Mouse (Mus musculus) mesoderm, embryonic 11.5 days (tissue): Measurements from ENCODE around the gene Tnk2.

Experiments used
- DNase-seq: peaks from one replicate; pipeline ENCODE4 v3.0.0-alpha.2; 2012; ENCODE audit warnings: low read depth, low spot score

Gene Tnk2

DNA sequence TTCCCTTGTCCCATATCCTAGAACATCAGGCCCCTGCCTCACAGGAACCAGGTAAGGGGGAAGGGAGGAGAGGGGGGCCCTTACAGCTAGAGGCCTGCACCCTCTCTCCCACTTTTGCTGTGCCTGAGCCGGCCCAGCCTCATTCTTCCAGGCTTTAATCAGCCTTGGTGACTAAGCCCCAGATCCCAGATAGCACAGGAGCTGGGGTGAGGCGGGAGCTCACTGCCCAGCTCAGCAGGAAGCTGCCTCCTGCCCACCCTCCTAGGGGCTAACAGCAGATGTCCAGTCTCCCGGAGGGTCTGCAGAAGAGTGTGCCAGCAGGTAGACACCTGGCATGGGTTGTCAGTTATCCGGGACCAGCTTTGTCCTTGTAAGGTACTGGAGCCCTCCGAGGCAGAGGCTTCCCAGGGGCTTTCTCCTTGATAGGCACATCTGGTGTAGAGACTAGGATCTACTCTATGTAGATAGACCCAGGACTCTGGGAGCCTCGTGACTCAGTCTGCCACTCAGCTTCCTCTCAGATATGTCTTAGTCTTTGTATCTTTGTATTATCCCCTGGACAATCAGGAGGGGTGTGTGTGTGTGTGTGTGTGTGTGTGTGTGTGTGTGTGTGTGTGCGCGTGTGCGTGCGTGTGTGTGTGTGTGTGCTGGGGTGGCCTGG, 33.5 kb downstream of the Tnk2 start:
- no peak for DNase-seq

DNA sequence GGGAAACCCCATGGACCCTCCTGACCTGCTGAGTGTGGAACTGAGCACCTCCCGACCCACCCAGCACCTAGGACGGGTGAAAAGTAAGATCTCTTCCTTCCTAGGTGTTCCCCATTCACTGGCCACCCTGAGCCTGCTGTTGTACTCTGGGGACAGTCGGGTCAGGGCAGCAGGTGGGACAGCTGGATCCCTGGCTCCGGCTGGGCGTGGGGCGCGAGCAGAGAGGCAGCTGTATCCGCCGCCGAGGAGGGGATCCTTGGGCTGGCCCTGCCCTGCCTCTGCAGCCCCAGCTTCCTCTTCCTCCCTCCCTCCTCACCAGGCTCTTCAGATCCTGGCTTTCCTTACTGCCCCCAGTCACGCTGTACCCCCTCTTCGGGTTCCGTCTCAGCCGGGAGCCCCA, 34.2 kb downstream of the Tnk2 start:
- no peak for DNase-seq

DNA sequence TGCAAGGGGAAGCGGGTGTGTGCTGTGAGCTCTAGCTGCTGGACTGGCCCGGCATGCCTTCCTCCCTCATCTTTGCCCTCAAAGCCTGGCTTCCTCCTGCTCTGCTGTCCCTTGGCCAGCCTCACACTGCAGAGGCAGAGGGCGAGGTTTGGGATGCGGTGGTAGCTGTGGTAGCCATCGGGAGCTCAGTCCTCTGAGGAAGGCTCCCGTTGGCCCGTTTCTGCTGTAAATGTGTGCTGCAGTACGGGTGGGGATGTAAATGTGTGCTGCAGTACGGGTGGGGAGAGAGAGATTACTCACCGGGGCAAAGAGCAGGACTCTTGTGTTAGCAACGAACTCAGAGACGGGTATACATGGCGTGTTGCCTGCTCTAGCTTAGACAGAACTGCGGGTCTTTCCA, 35.1 kb downstream of the Tnk2 start:
- no peak for DNase-seq

DNA sequence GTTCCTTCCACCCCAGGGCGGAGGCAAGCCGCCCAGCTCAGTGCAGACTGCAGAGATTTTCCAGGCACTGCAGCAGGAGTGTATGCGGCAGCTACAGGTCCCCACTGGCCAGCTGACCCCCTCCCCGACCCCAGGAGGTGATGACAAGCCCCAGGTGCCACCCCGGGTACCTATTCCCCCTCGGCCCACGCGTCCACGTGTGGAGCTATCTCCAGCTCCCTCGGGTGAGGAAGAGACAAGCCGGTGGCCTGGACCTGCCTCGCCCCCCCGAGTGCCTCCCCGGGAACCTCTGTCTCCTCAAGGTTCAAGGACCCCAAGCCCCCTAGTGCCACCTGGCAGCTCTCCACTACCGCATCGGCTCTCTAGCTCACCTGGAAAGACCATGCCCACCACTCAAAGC, 36.3 kb downstream of the Tnk2 start:
- DNase-seq: no peak

DNA sequence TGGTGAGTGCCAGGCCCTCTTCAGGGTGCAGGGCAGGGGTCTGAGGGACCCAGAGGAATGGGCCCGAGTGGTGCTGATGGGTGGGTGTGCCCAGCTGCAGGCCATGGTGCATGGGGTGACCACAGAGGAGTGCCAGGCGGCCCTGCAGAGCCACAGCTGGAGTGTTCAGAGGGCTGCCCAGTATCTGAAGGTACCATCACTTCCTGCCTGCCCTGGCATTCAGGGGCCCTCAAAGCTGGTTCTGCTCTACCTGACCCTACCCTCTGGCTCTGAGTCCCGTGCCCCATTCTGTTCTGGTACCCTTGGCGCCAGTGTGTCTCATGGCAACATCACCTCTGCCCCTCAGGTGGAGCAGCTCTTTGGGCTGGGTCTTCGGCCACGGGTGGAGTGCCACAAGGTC, 37.1 kb downstream of the Tnk2 start:
- DNase-seq: no peak

DNA sequence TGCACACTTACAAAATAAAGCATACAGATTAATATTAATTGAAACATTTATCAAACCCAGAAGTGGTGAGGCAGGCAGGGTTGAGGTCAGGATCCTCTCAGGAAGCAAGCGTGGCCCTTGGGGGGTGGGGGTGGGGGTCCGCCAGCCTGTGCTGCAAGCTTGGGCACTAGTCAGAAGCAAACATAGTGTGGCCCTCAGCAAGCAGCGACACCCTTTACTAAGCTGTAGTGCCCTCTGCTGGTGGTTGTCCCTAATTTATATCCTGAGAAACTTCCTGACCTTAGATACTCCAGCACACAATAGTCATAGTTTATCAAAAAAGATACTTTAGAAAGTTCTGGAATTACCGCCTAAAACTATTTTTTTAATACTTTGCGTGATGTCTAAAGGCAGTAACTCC, 38.5 kb downstream of the Tnk2 start:
- DNase-seq: peak; percentile 74

DNA sequence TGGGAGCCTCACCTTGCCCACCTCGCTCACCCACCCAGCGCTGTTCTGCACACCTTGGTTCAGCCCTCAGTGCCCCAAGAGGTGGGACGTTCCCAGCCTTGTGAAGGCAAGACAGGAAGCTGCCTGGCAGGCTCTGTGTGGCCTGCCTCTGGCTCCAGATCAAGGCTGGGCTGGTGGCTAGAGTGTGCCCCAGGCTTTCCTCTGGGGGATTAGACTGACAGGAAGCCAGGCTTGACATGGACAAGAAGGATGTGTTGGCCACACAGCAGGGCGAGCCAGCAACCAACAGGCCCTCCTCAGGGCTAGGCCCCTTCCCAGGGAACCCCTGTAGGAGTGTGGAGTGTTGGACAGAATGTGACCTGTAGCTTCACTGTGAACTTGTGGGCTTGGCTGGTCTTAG, 39.2 kb downstream of the Tnk2 start:
- DNase-seq: no peak

DNA sequence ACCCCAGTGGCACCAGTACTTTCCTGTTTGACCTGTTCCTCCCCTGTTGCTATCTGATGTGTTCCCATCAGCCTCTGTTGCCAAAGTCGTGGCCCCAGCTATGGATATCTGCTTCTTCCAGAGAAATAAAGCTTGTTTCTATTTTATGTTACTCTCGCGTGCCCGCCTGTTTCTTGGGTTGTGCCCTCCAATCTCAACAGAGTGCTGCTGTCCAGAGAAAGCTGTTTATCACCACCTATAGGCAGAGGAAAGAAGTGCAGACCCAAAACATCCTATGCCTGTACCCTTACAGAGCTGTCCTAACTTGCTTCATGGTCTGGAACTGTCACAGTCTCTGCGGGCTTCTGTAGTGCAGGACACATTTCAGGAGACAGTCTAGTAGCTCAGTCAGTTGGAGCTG, 39.7 kb downstream of the Tnk2 start:
- peak; percentile 50 for DNase-seq

DNA sequence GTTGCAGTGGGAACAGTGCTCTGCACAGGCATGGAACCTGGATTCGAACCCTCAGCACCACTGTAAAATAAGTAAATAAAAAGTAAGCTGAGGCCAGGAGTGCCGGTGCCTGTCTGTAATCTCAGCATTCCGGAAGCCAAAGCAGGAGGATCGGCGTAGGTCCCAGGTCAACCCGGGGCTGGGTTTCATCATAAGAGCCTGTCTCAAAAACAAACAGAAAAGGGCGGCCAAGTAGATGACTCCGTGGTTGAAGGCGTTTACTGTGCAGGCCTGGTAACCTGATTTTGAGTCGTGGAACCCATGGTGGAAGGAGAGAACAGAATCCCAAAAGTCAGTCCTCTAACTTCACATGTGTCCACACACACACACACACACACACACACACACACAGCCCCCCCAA, 41.7 kb downstream of the Tnk2 start:
- no peak for DNase-seq

DNA sequence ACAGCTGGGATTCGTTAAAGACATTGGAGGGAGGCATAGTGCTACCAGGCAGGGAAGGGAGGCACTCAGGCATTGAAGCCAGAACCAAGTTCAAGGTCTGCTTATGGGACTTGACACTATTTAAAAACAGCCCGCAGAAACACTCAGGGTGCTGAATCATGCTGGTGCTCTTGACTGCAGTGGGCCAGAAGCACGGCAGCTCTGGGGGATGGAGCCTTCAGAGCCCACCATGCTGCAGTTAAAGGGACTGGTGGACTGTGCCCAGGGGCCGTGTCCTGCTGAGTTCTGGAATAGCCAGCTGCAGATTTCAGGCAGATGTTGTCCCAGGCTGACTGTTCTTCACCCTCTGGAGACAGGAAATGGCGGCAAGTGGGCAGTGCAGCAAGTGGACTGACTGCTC, 42.3 kb downstream of the Tnk2 start:
- no peak for DNase-seq

DNA sequence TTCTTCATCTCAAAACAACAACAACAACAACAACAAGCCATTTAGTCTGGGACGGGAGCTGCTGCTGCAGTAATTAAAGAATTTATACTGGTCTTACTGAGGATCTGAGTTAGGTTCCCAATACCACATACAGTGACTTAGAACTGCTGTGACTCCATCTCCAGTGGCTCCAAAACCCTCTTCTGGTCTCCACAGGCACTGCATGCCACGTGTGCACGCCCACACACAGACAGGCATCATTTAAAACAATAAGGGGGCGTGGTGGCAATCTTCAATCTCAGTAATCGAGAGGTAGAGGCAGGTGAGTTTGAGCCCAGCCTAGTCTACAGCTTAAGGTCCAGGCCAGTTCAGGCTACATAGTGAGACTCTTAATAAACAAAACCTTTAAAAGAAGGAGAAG, 43.5 kb downstream of the Tnk2 start:
- no peak for DNase-seq

DNA sequence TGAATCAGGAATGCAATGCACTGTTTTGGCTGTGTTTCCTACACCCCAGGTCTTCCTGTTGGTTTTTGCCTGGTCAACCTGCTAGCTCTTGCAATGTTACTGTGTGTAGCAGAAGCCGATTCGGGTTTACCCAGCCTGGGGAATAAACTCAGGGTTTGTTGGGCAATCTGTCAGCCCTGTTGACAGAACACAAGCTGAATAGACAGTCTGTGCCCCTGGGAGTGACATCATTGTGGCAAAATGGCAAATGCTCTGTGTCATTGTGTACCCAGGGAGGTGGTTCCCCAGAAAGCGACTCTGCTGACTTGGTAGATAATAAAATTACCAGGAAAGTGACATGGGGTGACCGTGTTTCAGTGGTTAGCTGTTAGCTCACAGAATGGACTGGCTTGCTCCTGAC, 45.1 kb downstream of the Tnk2 start:
- DNase-seq: no peak

DNA sequence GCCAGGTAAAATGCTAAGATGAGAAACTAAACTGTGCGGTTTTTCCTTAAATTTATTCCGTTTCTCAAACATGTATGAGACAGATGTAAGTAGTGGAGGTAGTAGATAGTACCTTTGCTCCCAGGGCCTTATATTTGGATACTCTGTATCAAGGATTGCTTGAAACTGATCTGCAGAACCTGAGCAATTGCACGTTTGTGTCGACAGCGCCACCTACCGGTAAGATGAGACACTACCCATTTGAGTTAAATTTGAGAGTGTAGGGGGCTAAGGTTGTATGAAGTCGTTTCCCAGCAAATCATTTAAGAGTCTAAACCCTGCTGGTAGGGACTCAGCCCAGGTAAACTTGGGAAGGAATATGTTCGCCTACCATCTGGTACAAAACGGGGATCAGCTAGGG, 45.8 kb downstream of the Tnk2 start:
- DNase-seq: peak; percentile 80

DNA sequence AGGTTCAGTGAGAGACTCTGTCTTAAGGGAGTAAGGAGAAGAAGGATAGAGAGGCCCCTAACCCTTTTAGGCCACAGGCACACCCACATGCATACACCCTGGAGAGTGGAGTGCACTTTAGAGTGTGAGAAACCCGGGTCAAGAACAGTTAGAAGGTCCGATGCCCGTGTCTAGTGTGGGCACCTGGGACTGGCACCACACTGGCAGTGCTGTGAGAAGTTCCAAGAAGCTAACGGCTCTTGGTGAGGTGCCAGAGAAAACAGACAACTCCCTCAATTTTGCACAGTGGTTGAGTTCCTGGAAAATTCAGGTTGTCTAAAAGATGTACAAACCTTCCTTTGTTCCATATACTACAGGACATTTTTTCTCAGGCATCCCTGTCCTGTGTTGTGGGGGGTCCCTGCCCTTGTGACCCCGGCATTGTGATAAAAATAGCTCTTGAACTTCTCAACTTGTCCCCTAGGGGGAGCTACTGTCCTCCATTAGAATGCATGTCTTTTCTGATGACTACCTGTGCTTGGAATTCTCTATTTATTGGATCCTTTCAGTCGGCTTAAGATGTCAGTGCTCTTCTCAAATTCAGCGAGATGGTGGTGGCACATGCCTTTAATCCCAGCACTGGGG, 53.3 kb downstream of the Tnk2 start:
- peak; percentile 76 for DNase-seq

DNA sequence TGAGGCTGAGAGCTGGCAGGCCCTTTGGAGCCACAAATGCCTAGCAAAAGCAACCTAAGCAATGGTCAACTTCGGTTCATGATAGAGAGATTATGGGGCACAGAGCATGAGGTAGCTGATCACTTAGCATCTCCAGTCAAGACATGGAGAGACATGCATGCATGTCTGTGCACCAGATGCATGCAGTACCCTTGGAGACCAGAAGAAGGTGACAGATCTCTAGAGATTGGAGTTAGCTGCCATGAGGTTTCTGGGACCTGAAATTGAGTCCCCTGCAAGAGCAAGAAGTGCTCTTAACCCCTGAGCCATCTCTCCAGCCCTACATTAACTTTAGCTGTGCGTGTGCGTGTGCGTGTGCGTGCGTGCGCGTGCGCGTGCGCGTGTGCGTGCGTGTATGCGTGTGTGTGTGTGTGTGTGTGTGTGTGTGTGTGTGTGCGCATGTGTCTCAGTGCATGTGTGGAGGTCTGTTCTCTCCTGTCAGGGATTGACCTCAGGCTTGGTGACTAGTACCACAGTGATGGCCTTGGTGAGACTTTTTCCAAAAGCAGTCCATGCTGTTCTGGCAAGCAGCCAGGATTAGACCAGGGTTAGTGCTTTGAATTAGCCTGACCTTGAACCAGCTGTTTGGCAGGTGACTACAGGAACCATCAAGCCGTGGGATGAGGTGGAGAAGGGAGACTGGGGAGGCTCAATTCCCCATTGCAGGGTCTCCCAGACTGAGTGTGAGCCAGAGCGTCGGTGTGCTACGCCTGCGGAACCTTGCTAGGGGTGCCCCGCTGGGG, 54.2 kb downstream of the Tnk2 start:
- DNase-seq: no peak

DNA sequence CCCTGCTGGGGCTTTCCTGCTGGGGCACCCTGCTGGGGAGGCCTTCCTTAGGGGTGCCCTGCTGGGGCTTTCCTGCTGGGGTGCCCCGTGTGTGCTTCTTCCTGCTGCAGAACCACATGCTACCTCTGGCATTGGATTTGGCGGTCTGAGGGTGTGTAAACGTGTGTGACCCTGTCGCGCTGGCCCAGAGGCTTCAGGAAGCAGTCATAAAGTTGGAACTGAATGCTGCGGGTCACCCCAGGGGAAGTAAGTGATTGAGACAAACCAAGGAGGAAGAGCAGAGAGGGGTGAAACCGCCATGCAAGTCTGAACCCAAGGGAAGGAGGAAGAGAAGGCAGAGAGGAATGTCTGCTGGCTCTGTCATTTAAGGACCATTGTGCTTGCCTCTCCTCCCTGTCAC, 54.9 kb downstream of the Tnk2 start:
- DNase-seq: no peak

DNA sequence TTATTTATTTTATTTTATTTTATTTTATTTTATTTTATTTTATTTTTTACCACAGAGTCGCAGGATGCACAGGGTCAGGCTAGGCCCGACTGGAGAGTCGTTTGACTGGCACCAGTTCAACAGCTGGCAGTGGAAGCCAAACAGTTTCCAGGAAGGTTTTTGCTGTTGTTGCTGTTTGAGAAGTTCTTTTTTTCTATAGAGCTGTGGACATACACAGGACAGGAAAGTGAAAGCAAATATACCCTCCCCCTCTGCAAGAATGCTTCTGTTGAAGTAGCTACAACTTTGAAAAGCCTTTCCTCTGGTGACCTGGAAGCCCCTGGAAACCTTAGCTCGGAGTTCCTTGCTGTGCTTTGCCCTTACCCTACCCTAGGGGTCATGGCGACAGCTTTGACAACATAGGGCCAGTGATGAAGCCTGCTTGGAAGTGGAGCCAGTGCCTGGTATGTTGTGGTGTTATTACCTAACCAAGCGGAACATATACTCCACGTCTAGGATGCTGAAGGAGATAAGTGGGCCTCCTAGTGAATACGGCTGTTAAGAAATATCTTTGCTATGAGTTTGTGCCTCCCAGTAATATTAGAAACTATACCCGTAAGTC, 59.7 kb downstream of the Tnk2 start:
- no peak for DNase-seq

DNA sequence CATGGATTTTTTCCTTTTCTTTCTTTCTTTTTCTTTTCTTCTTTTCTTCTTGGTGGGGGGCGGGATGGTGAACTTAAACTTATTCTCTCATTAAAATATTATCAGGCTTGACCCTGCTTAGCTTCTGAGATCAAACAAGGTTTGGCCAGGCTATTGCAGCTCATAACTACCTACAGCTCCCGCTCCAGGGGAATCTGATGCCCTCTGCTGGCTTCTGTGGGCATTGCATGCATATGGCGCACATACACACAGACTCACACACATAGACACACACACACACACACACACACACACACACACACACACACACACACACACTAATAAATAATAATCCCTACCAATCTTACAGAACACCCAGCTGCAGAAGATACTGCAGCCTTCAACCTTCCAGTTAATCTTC, 61.9 kb downstream of the Tnk2 start:
- DNase-seq: no peak

DNA sequence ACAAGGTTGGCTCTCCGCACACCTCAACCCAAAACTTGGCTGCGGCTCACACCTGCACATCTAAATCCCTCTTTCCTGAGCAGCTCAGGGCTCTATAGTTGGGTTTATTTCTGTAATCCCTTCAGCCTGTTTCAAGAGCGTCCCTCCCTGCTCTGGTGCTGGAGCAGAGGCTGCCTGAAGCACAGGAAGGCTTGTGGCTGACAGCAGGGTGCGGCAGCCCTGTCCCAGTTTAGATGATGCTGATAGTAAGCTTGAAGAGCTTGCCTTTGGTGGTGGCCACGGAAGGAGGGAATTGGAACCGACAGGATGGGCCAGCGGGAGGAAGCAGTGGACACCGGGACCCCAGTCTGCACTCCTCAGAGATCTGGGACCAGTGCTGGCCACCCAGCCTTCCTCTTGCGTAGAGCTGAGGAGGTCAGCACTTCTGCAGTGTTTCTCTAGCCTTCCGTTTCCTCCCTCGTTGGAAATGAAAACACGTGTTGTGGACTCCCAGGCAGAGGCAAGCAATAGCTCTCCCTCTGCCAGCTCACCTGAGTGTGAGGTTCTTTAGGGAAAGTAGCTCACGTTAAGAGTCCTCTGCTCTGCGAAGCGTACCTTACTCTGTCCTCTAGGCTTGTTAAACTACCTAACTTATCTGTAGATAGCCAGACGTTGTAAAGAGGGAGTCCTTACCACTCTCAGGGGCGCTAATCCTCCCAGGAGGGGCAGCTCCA, 63.6 kb downstream of the Tnk2 start:
- DNase-seq: no peak

DNA sequence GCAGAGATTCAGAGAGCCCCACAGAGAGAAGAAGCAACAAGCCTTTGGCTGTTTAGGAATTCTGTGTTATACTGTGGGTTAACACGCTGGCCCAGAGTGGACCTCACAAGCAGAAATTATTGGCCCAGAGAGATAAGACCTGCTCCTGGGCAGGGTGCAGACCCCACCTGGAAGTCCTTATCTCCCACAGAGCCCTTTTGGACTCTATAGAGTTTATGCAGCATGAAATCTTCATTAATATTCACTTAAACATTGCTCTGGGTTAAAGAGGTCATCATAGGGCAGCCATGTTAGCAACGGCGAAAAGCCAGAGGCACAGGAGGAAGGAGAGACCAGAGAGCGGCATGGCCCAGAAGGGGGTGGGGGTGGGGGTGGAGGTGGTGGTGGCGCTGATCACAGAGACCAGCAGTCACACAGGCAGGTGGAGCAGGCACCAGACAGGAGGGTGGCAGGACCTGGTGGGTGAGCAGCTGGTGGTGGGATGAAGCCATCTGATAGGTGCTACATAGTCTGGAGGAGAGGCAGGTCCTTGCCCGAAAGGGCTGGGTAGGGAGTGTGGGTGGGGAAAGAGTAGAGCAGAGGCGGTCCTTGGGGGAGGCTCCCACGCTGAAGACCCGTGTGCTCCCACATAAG, 64.3 kb downstream of the Tnk2 start:
- DNase-seq: no peak

DNA sequence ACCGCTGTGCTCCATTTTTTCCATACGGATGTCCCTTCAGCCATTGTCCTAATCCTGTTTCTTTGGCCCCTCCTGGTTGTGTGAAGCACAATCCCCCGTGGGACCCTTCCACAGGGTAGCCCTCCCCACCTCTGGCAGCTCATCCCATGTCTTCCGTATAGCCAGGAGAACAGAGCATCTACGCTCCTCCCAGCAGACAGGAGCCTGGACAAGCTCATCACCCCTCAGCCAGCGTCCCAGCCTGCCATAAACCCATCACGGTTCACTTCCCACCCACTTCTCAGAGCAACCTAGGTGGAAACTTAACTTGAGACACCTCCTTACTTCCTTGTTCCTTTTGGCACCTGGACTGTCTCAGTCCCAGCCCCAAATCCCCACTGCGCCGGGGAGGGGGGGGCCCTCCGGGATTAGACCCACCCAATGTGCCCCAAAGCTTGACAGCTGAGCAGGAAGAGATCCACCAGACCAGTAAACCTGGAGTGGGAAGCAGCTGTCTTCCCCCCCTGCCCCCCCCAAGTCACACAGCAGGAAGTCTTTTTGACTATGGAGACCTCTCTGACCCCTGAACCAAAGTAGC, 64.9 kb downstream of the Tnk2 start:
- DNase-seq: no peak
